9 mouse cellular contexts compared by ENCODE assay signal in genomic region chr8:122661138-122661537, GRCm38 (mm10). TPM values are rescaled to one million over a fixed set of nuclear protein-coding genes. Genes with fewer than 3 reads are reported as not detected.
DNase-seq lines count a peak whose midpoint lies in the region; ATAC-seq and TF ChIP-seq lines count a peak whose summit lies in the region.
"Had no signal": no experiment of that assay in that cellular context is flagged by ENCODE, and none has a peak within 500 bp of the region (broad histone marks: within the 10 kb centered on the region; RNA-seq: fewer than 3 reads in every experiment).

No protein-coding gene starts in this region.

- H3K36me3 ChIP-seq in midbrain, embryonic 12.5 days: no peaks in the 10 kb centered on the region
- H3K36me3 ChIP-seq in midbrain, embryonic 15.5 days (replicated peaks): no peaks in the 10 kb centered on the region
- no peaks in the 10 kb centered on the region for H3K36me3 ChIP-seq in forebrain, embryonic 14.5 days (ENCODE audit: control insufficient read depth, insufficient read depth, low read length)
- H3K36me3 ChIP-seq in heart, embryonic 16.5 days (ENCODE audit: control insufficient read depth, insufficient read depth): no peaks in the 10 kb centered on the region

- no peak for ATAC-seq in midbrain, embryonic 12.5 days (ENCODE audit: low FRiP score, low read depth)
- no peak for ATAC-seq in midbrain, embryonic 15.5 days (replicated peaks)
- peak; percentile 24; the same call in 1 of the 2 replicates for ATAC-seq in forebrain, embryonic 14.5 days
- ATAC-seq in heart, embryonic 16.5 days (replicated peaks; ENCODE audit: extremely low read depth, insufficient read depth, low FRiP score): peak; percentile 17; the same call in 1 of the 2 replicates
- ATAC-seq in activated CD4-positive, CD25-positive, alpha-beta regulatory T cell, adult 4 months: no peak

- no peak overlapping the region for H3K4me2 ChIP-seq in midbrain, embryonic 12.5 days (replicated peaks)
- no peak overlapping the region for H3K4me2 ChIP-seq in midbrain, embryonic 15.5 days
- no peak overlapping the region for H3K4me2 ChIP-seq in forebrain, embryonic 14.5 days (ENCODE audit: low read length)
- H3K4me2 ChIP-seq in heart, embryonic 16.5 days (ENCODE audit: low read depth, low read length): no peak overlapping the region

- H3K27ac ChIP-seq in midbrain, embryonic 12.5 days (replicated peaks): 0 out of 2 replicates have a peak overlapping the region, but pooled peaks have one; percentile 3
- H3K27ac ChIP-seq in midbrain, embryonic 15.5 days: no peak overlapping the region; the same call in 1 of the 2 replicates
- no peak overlapping the region for H3K27ac ChIP-seq in forebrain, embryonic 14.5 days (ENCODE audit: low read depth, low read length)
- H3K27ac ChIP-seq in heart, embryonic 16.5 days (ENCODE audit: low read length): peak overlapping the region; percentile 43

- no peaks in the 10 kb centered on the region for H3K27me3 ChIP-seq in midbrain, embryonic 12.5 days
- H3K27me3 ChIP-seq in midbrain, embryonic 15.5 days (replicated peaks): no peaks in the 10 kb centered on the region
- no peaks in the 10 kb centered on the region for H3K27me3 ChIP-seq in forebrain, embryonic 14.5 days (replicated peaks; ENCODE audit: control insufficient read depth, insufficient read depth, low read length)
- no peaks in the 10 kb centered on the region for H3K27me3 ChIP-seq in heart, embryonic 16.5 days (ENCODE audit: control insufficient read depth, insufficient read depth, low read length)

- 40% methylated on average over 7 of the region's 7 CpGs for WGBS in midbrain, embryonic 12.5 days
- 45% methylated on average over 7 of the region's 7 CpGs for WGBS in midbrain, embryonic 15.5 days
- WGBS in forebrain, embryonic 14.5 days: 47% methylated on average over 7 of the region's 7 CpGs
- WGBS in heart, embryonic 16.5 days: 26% methylated on average over 7 of the region's 7 CpGs
- WGBS in lung, adult 2 months: 19% methylated on average over 7 of the region's 7 CpGs

- H3K4me1 ChIP-seq in midbrain, embryonic 12.5 days: peaks cover 32% of the 10 kb centered on the region
- H3K4me1 ChIP-seq in midbrain, embryonic 15.5 days: peaks cover 43% of the 10 kb centered on the region
- peaks cover 26% of the 10 kb centered on the region for H3K4me1 ChIP-seq in forebrain, embryonic 14.5 days (ENCODE audit: control insufficient read depth, insufficient read depth, low read length)
- peaks cover 51% of the 10 kb centered on the region for H3K4me1 ChIP-seq in heart, embryonic 16.5 days (ENCODE audit: control insufficient read depth, insufficient read depth, low read length)
- H3K4me1 ChIP-seq in lung, adult 2 months (ENCODE audit: control insufficient read depth, insufficient read depth, low read length): peaks cover 60% of the 10 kb centered on the region

- no peak overlapping the region for H3K4me3 ChIP-seq in midbrain, embryonic 12.5 days
- H3K4me3 ChIP-seq in midbrain, embryonic 15.5 days: no peak overlapping the region
- no peak overlapping the region for H3K4me3 ChIP-seq in forebrain, embryonic 14.5 days (ENCODE audit: low read depth, low read length)
- no peak overlapping the region for H3K4me3 ChIP-seq in heart, embryonic 16.5 days (ENCODE audit: low read length)
- H3K4me3 ChIP-seq in lung, adult 2 months (replicated peaks; ENCODE audit: extremely low read depth, low read depth, low read length): no peak overlapping the region

- no peaks in the 10 kb centered on the region for H3K9me3 ChIP-seq in midbrain, embryonic 12.5 days
- H3K9me3 ChIP-seq in midbrain, embryonic 15.5 days: no peaks in the 10 kb centered on the region
- H3K9me3 ChIP-seq in forebrain, embryonic 14.5 days (replicated peaks; ENCODE audit: control insufficient read depth, low read length): no peaks in the 10 kb centered on the region
- H3K9me3 ChIP-seq in heart, embryonic 16.5 days (replicated peaks; ENCODE audit: control insufficient read depth, low read length): no peaks in the 10 kb centered on the region

- peak; percentile 61 for DNase-seq in forebrain, embryonic 14.5 days (ENCODE audit: low spot score)
- peak; percentile 84 for DNase-seq in kidney, postnatal 14 days
- DNase-seq in lung, adult 2 months: no peak
- peak; percentile 80 for DNase-seq in right cerebral cortex, postnatal 25 days

- no peak overlapping the region for H3K9ac ChIP-seq in midbrain, embryonic 12.5 days (replicated peaks)
- no peak overlapping the region for H3K9ac ChIP-seq in midbrain, embryonic 15.5 days
- no peak overlapping the region for H3K9ac ChIP-seq in forebrain, embryonic 14.5 days (ENCODE audit: low read length)
- H3K9ac ChIP-seq in heart, embryonic 16.5 days (ENCODE audit: low read length): peak overlapping the region; percentile 18; the same call in 1 of the 2 replicates

- no peak for TF ChIP-seq CTCF in lung, adult 2 months (IDR thresholded peaks at IDR 0.05; ENCODE audit: insufficient read depth, low read length)

- peak; percentile 30; the same call in 1 of the 2 replicates for TF ChIP-seq POLR2A in lung, adult 2 months (IDR thresholded peaks at IDR 0.05; ENCODE audit: borderline replicate concordance, extremely low read depth, low read depth, low read length)

RNA-seq across cellular contexts. Expression of gene Cbfa2t3, which starts 37.8 kb away (rescaled TPM):
- polyA plus RNA-seq in midbrain, embryonic 12.5 days (2016; fragmentation: Nextera tagmentation; extraction: Ambion mirVana): 12.9 and 14.5 TPM in 2 replicates
- 20.2 and 21.4 TPM in 2 replicates for polyA plus RNA-seq in midbrain, embryonic 15.5 days (2015; fragmentation: Nextera tagmentation; extraction: Ambion mirVana)
- polyA plus RNA-seq in forebrain, embryonic 14.5 days (2014; fragmentation: Nextera tagmentation; extraction: Ambion mirVana): 10.4 and 11.5 TPM in 2 replicates
- 4.6 and 4.8 TPM in 2 replicates for polyA plus RNA-seq in heart, embryonic 16.5 days (2015; fragmentation: Nextera tagmentation; extraction: Ambion mirVana)
- 40.0 and 45.7 TPM in 2 replicates for polyA plus RNA-seq in lung, adult 2 months (2012; rRNA removed)
- polyA plus RNA-seq in activated CD4-positive, CD25-positive, alpha-beta regulatory T cell, adult 4 months (2017; shearing (Covaris generic)): under 1 TPM; 0.08 to 0.28 TPM

RNA-seq across cellular contexts. Expression of gene Pabpn1l, which starts 38.6 kb away (rescaled TPM):
- polyA plus RNA-seq in midbrain, embryonic 12.5 days (2016; fragmentation: Nextera tagmentation; extraction: Ambion mirVana): not detected in 2 replicates
- not detected in 2 replicates for polyA plus RNA-seq in midbrain, embryonic 15.5 days (2015; fragmentation: Nextera tagmentation; extraction: Ambion mirVana)
- polyA plus RNA-seq in forebrain, embryonic 14.5 days (2014; fragmentation: Nextera tagmentation; extraction: Ambion mirVana): not detected in 2 replicates
- polyA plus RNA-seq in heart, embryonic 16.5 days (2015; fragmentation: Nextera tagmentation; extraction: Ambion mirVana): not detected in 2 replicates
- not detected in 2 replicates for polyA plus RNA-seq in lung, adult 2 months (2012; rRNA removed)
- polyA plus RNA-seq in activated CD4-positive, CD25-positive, alpha-beta regulatory T cell, adult 4 months (2017; shearing (Covaris generic)): not detected
- polyA plus RNA-seq: heart, embryonic 14.5 days had no signal

RNA-seq across cellular contexts. Expression of gene Trappc2l, which starts 49.7 kb away (rescaled TPM):
- polyA plus RNA-seq in midbrain, embryonic 12.5 days (2016; fragmentation: Nextera tagmentation; extraction: Ambion mirVana): 50.4 and 57.5 TPM in 2 replicates
- 120 and 126 TPM in 2 replicates for polyA plus RNA-seq in midbrain, embryonic 15.5 days (2015; fragmentation: Nextera tagmentation; extraction: Ambion mirVana)
- polyA plus RNA-seq in forebrain, embryonic 14.5 days (2014; fragmentation: Nextera tagmentation; extraction: Ambion mirVana): 111 and 150 TPM in 2 replicates
- polyA plus RNA-seq in heart, embryonic 16.5 days (2015; fragmentation: Nextera tagmentation; extraction: Ambion mirVana): 58.2 and 60.1 TPM in 2 replicates
- 122 and 162 TPM in 2 replicates for polyA plus RNA-seq in lung, adult 2 months (2012; rRNA removed)
- 10 to 100 TPM; 46.3 to 78.4 TPM for polyA plus RNA-seq in activated CD4-positive, CD25-positive, alpha-beta regulatory T cell, adult 4 months (2017; shearing (Covaris generic))

RNA-seq across cellular contexts. Expression of gene Galns, which starts 49.9 kb away (rescaled TPM):
- 4.9 and 5.7 TPM in 2 replicates for polyA plus RNA-seq in midbrain, embryonic 12.5 days (2016; fragmentation: Nextera tagmentation; extraction: Ambion mirVana)
- polyA plus RNA-seq in midbrain, embryonic 15.5 days (2015; fragmentation: Nextera tagmentation; extraction: Ambion mirVana): 7.2 and 9.0 TPM in 2 replicates
- polyA plus RNA-seq in forebrain, embryonic 14.5 days (2014; fragmentation: Nextera tagmentation; extraction: Ambion mirVana): 3.5 and 4.3 TPM in 2 replicates
- polyA plus RNA-seq in heart, embryonic 16.5 days (2015; fragmentation: Nextera tagmentation; extraction: Ambion mirVana): 10.0 and 10.4 TPM in 2 replicates
- 13.8 and 14.9 TPM in 2 replicates for polyA plus RNA-seq in lung, adult 2 months (2012; rRNA removed)
- polyA plus RNA-seq in activated CD4-positive, CD25-positive, alpha-beta regulatory T cell, adult 4 months (2017; shearing (Covaris generic)): 10 to 100 TPM in 1 of 2 experiments, 1 to 10 TPM in 1; 9.8 to 10.5 TPM

Comparison
In these comparisons a context has a peak if more than half of its experiments do, and no peak if none do; other contexts are left out.
1. H3K27ac ChIP-seq: peak in midbrain, embryonic 12.5 days (single experiment) and heart, embryonic 16.5 days (single experiment); none in midbrain, embryonic 15.5 days (single experiment) and forebrain, embryonic 14.5 days (single experiment).
2. ATAC-seq: peak in forebrain, embryonic 14.5 days (single experiment) and heart, embryonic 16.5 days (single experiment); none in midbrain, embryonic 12.5 days (single experiment), midbrain, embryonic 15.5 days (single experiment) and activated CD4-positive, CD25-positive, alpha-beta regulatory T cell, adult 4 months (single experiment).